Mouse (Mus musculus): ENCODE data around the gene Mlycd. TPM values are rescaled to one million over a fixed set of nuclear protein-coding genes. Genes with fewer than 3 reads are reported as not detected.
"Not testable (repeated sequence)": the region's sequence is repeated elsewhere in the genome, so short reads cannot be mapped to it uniquely, and the experiment has no call there.

Gene Mlycd
- polyA plus RNA-seq (2014; fragmentation: Nextera tagmentation; extraction: Ambion mirVana) = 11.8 and 14.0 TPM in 2 replicates

GRCm38 (mm10) chr8:119394524-119395026 lies at the start of gene Mlycd:
Gene Mlycd (plus strand): TSS chr8:119394878.
- H3K9ac ChIP-seq = peak within 1 kb of the TSS; percentile 82
- 2% methylated on average over 42 of the region's 44 CpGs for WGBS
- peaks cover 3% of the 10 kb centered on the region; the same call in 1 of the 2 replicates for H3K4me1 ChIP-seq (ENCODE audit: insufficient read depth)
- no peaks in the 10 kb centered on the region for H3K9me3 ChIP-seq (ENCODE audit: low read depth, low read length)
- H3K27ac ChIP-seq (ENCODE audit: low read depth) = peak within 1 kb of the TSS; percentile 50; the same call in 1 of the 2 replicates
- H3K4me3 ChIP-seq (ENCODE audit: low read depth, low read length) = peak within 1 kb of the TSS; percentile 79
- peak within 1 kb of the TSS; percentile 99 for H3K4me2 ChIP-seq
- H3K27me3 ChIP-seq (ENCODE audit: insufficient read depth, low read length) = no peaks in the 10 kb centered on the region
- TF ChIP-seq CTCF (IDR thresholded peaks at IDR 0.05; ENCODE audit: low read depth) = no peak
- no peaks in the 10 kb centered on the region for H3K36me3 ChIP-seq (ENCODE audit: insufficient read depth)
- peak; percentile 94 for DNase-seq
- peak; percentile 95 for ATAC-seq (ENCODE audit: insufficient read depth)

- Histone ChIP-seq H3K9me3 (ENCODE audit: low read depth, low read length) (0 out of 2 replicates have a peak, but pooled peaks cover 4% of the 10 kb centered on the region), H3K9ac (peak overlapping the region; percentile 92), H3K4me3 (ENCODE audit: low read depth, low read length) (peak overlapping the region; percentile 99), H3K27ac (ENCODE audit: low read depth) (no peak overlapping the region), H3K4me1 (ENCODE audit: insufficient read depth) (no peaks in the 10 kb centered on the region), H3K36me3 (ENCODE audit: insufficient read depth) (peaks cover 35% of the 10 kb centered on the region), H3K4me2 (peak overlapping the region; percentile 73), H3K27me3 (ENCODE audit: insufficient read depth, low read length) (no peaks in the 10 kb centered on the region)
- no peak for ATAC-seq (ENCODE audit: insufficient read depth)
- DNase-seq = peak; percentile 16
- TF ChIP-seq CTCF (IDR thresholded peaks at IDR 0.05; ENCODE audit: low read depth) = no peak
- 44% methylated on average over 22 of the region's 22 CpGs for WGBS
These were observed 49.5 kb upstream of the Mlycd start for GRCm38 (mm10) chr8:119345029-119345682.

DNA sequence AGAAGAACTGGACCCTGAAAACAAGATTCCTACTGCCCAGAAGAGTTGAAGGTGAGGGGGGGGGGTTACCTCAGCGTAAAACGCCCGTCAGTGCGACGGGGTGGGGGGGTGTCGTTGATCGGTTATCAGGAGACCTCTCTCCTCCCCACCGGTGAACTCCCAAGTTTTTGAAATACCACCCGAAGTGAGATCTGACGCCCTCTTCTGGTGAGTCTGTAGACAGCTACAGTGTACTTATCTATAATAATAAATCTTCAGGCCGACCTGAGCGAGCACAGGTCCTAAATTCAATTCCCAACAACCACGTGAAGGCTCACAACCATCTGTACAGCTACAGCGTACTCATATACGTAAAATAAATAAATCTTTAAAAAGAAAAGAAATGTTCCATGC lies 49.0 kb upstream of the Mlycd start:
- H3K27me3 ChIP-seq (ENCODE audit: insufficient read depth, low read length) = no peaks in the 10 kb centered on the region
- H3K4me1 ChIP-seq (ENCODE audit: insufficient read depth) = no peaks in the 10 kb centered on the region
- H3K4me3 ChIP-seq (ENCODE audit: low read depth, low read length) = peak overlapping the region; percentile 99
- DNase-seq (no peak), ATAC-seq (ENCODE audit: insufficient read depth) (no peak)
- 0 out of 2 replicates have a peak, but pooled peaks cover 4% of the 10 kb centered on the region for H3K9me3 ChIP-seq (ENCODE audit: low read depth, low read length)
- no peak overlapping the region for H3K27ac ChIP-seq (ENCODE audit: low read depth)
- peak; percentile 25; the same call in 1 of the 2 replicates for TF ChIP-seq CTCF (IDR thresholded peaks at IDR 0.05; ENCODE audit: low read depth)
- H3K9ac ChIP-seq = no peak overlapping the region
- WGBS = 78% methylated on average over 15 of the region's 15 CpGs
- H3K36me3 ChIP-seq (ENCODE audit: insufficient read depth) = peaks cover 38% of the 10 kb centered on the region
- H3K4me2 ChIP-seq = peak overlapping the region; percentile 73

DNA sequence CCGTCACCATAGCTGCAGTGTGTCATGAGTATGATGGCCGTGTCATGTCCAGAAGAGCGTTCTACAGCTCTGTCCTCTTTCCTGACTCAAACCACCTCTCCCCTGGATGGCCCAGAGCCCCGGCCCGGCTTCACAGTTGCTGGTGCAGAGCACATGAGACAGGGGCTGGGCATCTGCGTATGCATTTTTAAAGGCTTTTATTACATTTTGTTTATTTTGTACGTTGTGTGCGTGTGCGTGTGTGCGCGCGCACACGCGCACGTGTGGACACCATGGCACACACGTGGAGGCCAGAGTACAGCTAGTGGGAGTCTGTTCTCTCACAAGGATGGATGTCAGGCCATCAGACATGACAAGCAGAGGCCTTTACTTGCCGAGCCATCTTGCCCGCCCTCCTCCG lies 43.0 kb upstream of the Mlycd start:
- Histone ChIP-seq H3K27me3 (ENCODE audit: insufficient read depth, low read length) (no peaks in the 10 kb centered on the region), H3K4me1 (ENCODE audit: insufficient read depth) (no peaks in the 10 kb centered on the region), H3K4me2 (no peak overlapping the region), H3K36me3 (ENCODE audit: insufficient read depth) (peaks cover 38% of the 10 kb centered on the region), H3K4me3 (ENCODE audit: low read depth, low read length) (no peak overlapping the region), H3K9ac (no peak overlapping the region), H3K9me3 (ENCODE audit: low read depth, low read length) (no peaks in the 10 kb centered on the region), H3K27ac (ENCODE audit: low read depth) (no peak overlapping the region)
- DNase-seq = no peak
- TF ChIP-seq CTCF (IDR thresholded peaks at IDR 0.05; ENCODE audit: low read depth) = no peak
- WGBS = 91% methylated on average over 19 of the region's 19 CpGs
- no peak for ATAC-seq (ENCODE audit: insufficient read depth)

DNA sequence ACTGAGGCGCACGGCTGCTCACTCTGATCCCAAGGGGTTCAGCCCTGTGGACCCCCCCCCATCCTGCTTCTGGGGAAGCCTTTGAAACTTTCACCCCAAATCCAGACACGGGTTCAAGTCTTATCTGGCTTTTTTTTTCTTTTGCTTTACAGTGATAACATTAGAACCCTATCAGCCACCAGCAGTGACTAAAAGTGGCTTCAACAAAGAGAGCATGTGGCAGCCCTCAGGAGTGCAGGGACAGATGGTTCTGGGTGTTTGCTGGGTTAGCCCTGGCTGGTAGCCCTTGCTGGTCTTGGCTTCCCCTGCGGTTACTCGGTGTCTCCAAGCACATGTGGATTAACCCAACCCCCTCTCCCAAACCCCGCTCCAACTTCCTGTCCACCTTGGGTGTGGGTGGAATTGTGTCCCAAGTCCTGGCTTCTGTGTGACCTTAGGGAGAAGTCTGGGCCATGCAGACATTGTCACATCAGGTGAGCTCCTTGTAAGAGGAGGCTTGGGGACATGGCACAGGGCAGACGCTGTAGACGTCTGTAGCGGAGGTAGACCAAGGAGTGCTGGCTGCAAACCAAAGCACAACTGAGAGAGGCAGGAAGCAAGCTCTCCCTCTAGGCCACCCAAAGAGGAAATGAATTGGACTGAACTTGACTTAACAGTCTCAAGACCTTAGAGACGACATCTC lies 41.6 kb upstream of the Mlycd start:
- Histone ChIP-seq H3K4me1 (ENCODE audit: insufficient read depth) (no peaks in the 10 kb centered on the region), H3K9me3 (ENCODE audit: low read depth, low read length) (no peaks in the 10 kb centered on the region), H3K9ac (no peak overlapping the region), H3K4me3 (ENCODE audit: low read depth, low read length) (no peak overlapping the region), H3K4me2 (no peak overlapping the region), H3K27ac (ENCODE audit: low read depth) (no peak overlapping the region), H3K27me3 (ENCODE audit: insufficient read depth, low read length) (no peaks in the 10 kb centered on the region), H3K36me3 (ENCODE audit: insufficient read depth) (peaks cover 25% of the 10 kb centered on the region)
- no peak for TF ChIP-seq CTCF (IDR thresholded peaks at IDR 0.05; ENCODE audit: low read depth)
- 75% methylated on average over 10 of the region's 10 CpGs for WGBS
- peak; percentile 4 for DNase-seq
- no peak for ATAC-seq (ENCODE audit: insufficient read depth)

GRCm38 (mm10) chr8:119353659-119354023 lies 41.0 kb upstream of the Mlycd start:
- Histone ChIP-seq H3K4me2 (no peak overlapping the region), H3K27me3 (ENCODE audit: insufficient read depth, low read length) (no peaks in the 10 kb centered on the region), H3K27ac (ENCODE audit: low read depth) (no peak overlapping the region), H3K36me3 (ENCODE audit: insufficient read depth) (peaks cover 19% of the 10 kb centered on the region), H3K9me3 (ENCODE audit: low read depth, low read length) (no peaks in the 10 kb centered on the region), H3K4me1 (ENCODE audit: insufficient read depth) (no peaks in the 10 kb centered on the region), H3K4me3 (ENCODE audit: low read depth, low read length) (no peak overlapping the region), H3K9ac (no peak overlapping the region)
- TF ChIP-seq CTCF (IDR thresholded peaks at IDR 0.05; ENCODE audit: low read depth) = no peak
- DNase-seq (no peak), ATAC-seq (ENCODE audit: insufficient read depth) (no peak)
- 77% methylated on average over 6 of the region's 6 CpGs for WGBS

- DNase-seq = peak; percentile 33
- not testable (repeated sequence) for H3K4me2 ChIP-seq; H3K9ac ChIP-seq; H3K9me3 ChIP-seq (ENCODE audit: low read depth, low read length); H3K27me3 ChIP-seq (ENCODE audit: insufficient read depth, low read length); ATAC-seq (ENCODE audit: insufficient read depth); H3K4me1 ChIP-seq (ENCODE audit: insufficient read depth); H3K27ac ChIP-seq (ENCODE audit: low read depth); H3K36me3 ChIP-seq (ENCODE audit: insufficient read depth); H3K4me3 ChIP-seq (ENCODE audit: low read depth, low read length)
- peak; percentile 54 for TF ChIP-seq CTCF (IDR thresholded peaks at IDR 0.05; ENCODE audit: low read depth)
- WGBS = 59% methylated on average over 5 of the region's 5 CpGs
These were observed 38.0 kb upstream of the Mlycd start for GRCm38 (mm10) chr8:119356631-119357030.
